Mouse (Mus musculus): ENCODE results near the gene Fbxo3.
"Not testable (repeated sequence)": the region's sequence is repeated elsewhere in the genome, so short reads cannot be mapped to it uniquely, and the experiment has no call there.

GRCm38 (mm10) chr2:104081436-104082050, 54.0 kb downstream of the Fbxo3 start:
- not testable (repeated sequence) for TF ChIP-seq USF1 (IDR thresholded peaks at IDR 0.05; ENCODE audit: low read depth); CTCF (IDR thresholded peaks at IDR 0.05; ENCODE audit: control insufficient read depth, insufficient read depth, insufficient read length); MAX (IDR thresholded peaks at IDR 0.05)

Data from C2C12 (cell line).